24 mouse cellular contexts compared by ENCODE assay signal in the genomic region with DNA sequence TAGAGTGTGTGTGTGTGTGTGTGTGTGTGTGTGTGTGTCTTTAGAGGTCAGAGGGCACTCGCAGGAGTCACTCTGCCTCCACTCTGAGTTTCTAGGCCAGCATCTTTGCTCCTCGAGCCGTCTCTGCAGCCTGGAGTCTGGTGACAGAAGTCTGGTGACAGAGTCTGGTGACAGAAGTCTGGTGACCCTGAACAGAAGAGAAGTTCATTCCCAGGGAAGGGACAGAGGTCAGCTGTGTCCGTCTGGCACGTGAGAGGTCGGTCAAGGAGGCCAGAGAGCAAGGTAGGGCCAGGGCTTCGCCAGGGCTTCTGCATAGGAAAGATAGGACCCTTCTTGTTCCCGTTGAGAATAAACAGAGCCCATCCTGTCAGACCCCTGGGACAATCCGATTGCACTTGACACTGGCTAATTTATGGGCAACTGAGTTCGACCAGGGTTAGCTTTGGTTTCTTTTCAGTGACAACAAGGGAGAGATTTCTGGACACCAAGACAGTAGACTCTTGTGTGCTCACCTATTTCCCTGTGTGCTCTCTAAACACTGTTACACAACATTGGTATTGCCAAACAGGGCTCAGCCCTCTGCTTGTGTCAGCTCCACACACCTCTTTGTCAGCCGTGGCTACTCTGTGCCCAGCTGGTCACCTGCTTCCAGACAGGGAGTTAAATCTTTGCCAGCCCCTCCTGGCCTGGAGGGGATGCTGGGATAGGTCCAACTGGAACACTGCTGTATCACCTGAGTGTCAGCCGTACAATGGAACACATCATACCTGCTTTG. TPM values are rescaled to one million over a fixed set of nuclear protein-coding genes. Genes with fewer than 3 reads are reported as not detected.
DNase-seq lines count a peak whose midpoint lies in the region; ATAC-seq and TF ChIP-seq lines count a peak whose summit lies in the region.
"Had no signal": no experiment of that assay in that cellular context is flagged by ENCODE, and none has a peak within 500 bp of the region (broad histone marks: within the 10 kb centered on the region; RNA-seq: fewer than 3 reads in every experiment).

No protein-coding gene starts in this region.

- peaks cover 7% of the 10 kb centered on the region; the same call in 1 of the 2 replicates for H3K4me1 ChIP-seq in kidney, postnatal 0 days (replicated peaks; ENCODE audit: insufficient read depth, low read length)
- H3K4me1 ChIP-seq in bone marrow, adult 2 months (ENCODE audit: control insufficient read depth, insufficient read depth, low read length) = peaks cover 2% of the 10 kb centered on the region; the same call in 1 of the 2 replicates
- peaks cover 10% of the 10 kb centered on the region for H3K4me1 ChIP-seq in liver, postnatal 0 days (ENCODE audit: insufficient read depth)
- H3K4me1 ChIP-seq in midbrain, embryonic 10.5 days = peaks cover 10% of the 10 kb centered on the region

- no peak for DNase-seq in kidney, postnatal 0 days (ENCODE audit: low spot score)
- DNase-seq in kidney, postnatal 14 days = no peak
- peak; percentile 83 for DNase-seq in fat pad, adult 2 months (ENCODE audit: extremely low read depth, low read depth, low spot score)
- peak; percentile 65 for DNase-seq in liver, postnatal 0 days
- DNase-seq in midbrain, embryonic 10.5 days (ENCODE audit: low spot score) = no peak
- no peak for DNase-seq in urinary bladder, adult 18-20 months (ENCODE audit: low spot score in 2 of 2)
- DNase-seq: B cell, adult 2 months; cerebellum, adult 2 months; cerebellum, postnatal 25 days; gastrocnemius, adult 2 months; heart, postnatal 14 days; midbrain, embryonic 14.5 days; thymus, postnatal 25 days had no signal

- ATAC-seq in kidney, postnatal 0 days (replicated peaks; ENCODE audit: low FRiP score, low read depth) = 0 out of 2 replicates have a peak, but pooled peaks have one; percentile 23
- ATAC-seq in liver, postnatal 0 days = peak; percentile 99
- ATAC-seq: forebrain, embryonic 14.5 days; intestine, postnatal 0 days; Patski had no signal

- H3K9me3 ChIP-seq in kidney, postnatal 0 days (replicated peaks; ENCODE audit: low read length) = no peaks in the 10 kb centered on the region
- no peaks in the 10 kb centered on the region for H3K9me3 ChIP-seq in liver, postnatal 0 days (ENCODE audit: low read length)
- H3K9me3 ChIP-seq in midbrain, embryonic 10.5 days (replicated peaks) = no peaks in the 10 kb centered on the region; the same call in 1 of the 2 replicates
- H3K9me3 ChIP-seq: G1E; heart, embryonic 13.5 days; limb, embryonic 13.5 days; megakaryocyte, embryonic 14.5 days had no signal

- no peak for TF ChIP-seq POLR2A in bone marrow, adult 2 months (IDR thresholded peaks at IDR 0.05; ENCODE audit: borderline replicate concordance, control insufficient read depth, low read depth, low read length)

- 70% methylated on average over 12 of the region's 12 CpGs for WGBS in kidney, postnatal 0 days
- 71% methylated on average over 12 of the region's 12 CpGs for WGBS in bone marrow, adult 2 months
- WGBS in liver, postnatal 0 days (ENCODE audit: insufficient replicate concordance) = 59% methylated on average over 12 of the region's 12 CpGs
- 90% methylated on average over 12 of the region's 12 CpGs for WGBS in midbrain, embryonic 10.5 days

- H3K27ac ChIP-seq in kidney, postnatal 0 days = no peak overlapping the region
- H3K27ac ChIP-seq in bone marrow, adult 2 months (ENCODE audit: control insufficient read depth, insufficient read depth, low read depth, low read length, poor library complexity) = peak overlapping the region; percentile 40; the same call in 1 of the 2 replicates
- peak overlapping the region; percentile 90 for H3K27ac ChIP-seq in liver, postnatal 0 days (ENCODE audit: low read depth)
- H3K27ac ChIP-seq in midbrain, embryonic 10.5 days (replicated peaks) = no peak overlapping the region
- H3K27ac ChIP-seq: gastrocnemius, adult 2 months; heart, embryonic 13.5 days; limb, embryonic 13.5 days had no signal

- peak; percentile 68 for TF ChIP-seq EP300 in liver, postnatal 0 days (IDR thresholded peaks at IDR 0.05; ENCODE audit: low read depth)

- no peaks in the 10 kb centered on the region for H3K27me3 ChIP-seq in kidney, postnatal 0 days (ENCODE audit: insufficient read depth, low read length)
- H3K27me3 ChIP-seq in liver, postnatal 0 days (ENCODE audit: insufficient read depth, low read length) = no peaks in the 10 kb centered on the region
- H3K27me3 ChIP-seq in midbrain, embryonic 10.5 days (ENCODE audit: low read depth, poor library complexity, severe bottlenecking) = no peaks in the 10 kb centered on the region
- H3K27me3 ChIP-seq: CH12.LX; heart, embryonic 13.5 days; limb, embryonic 13.5 days; megakaryocyte, embryonic 14.5 days; Patski had no signal

- H3K4me3 ChIP-seq in kidney, postnatal 0 days (replicated peaks; ENCODE audit: low read depth, low read length) = no peak overlapping the region
- no peak overlapping the region for H3K4me3 ChIP-seq in bone marrow, adult 2 months (replicated peaks; ENCODE audit: control insufficient read depth, low read depth, low read length)
- H3K4me3 ChIP-seq in liver, postnatal 0 days (ENCODE audit: low read depth, low read length) = no peak overlapping the region
- no peak overlapping the region for H3K4me3 ChIP-seq in midbrain, embryonic 10.5 days
- H3K4me3 ChIP-seq: gastrocnemius, adult 2 months; heart, embryonic 13.5 days; limb, embryonic 13.5 days; megakaryocyte, embryonic 14.5 days had no signal

- H3K4me2 ChIP-seq in kidney, postnatal 0 days (ENCODE audit: low read length) = no peak overlapping the region
- H3K4me2 ChIP-seq in liver, postnatal 0 days (ENCODE audit: low read depth, low read length) = peak overlapping the region; percentile 35; the same call in 1 of the 2 replicates
- H3K4me2 ChIP-seq: heart, embryonic 13.5 days; limb, embryonic 13.5 days had no signal

- no peak overlapping the region for H3K9ac ChIP-seq in kidney, postnatal 0 days (ENCODE audit: low read depth, low read length)
- H3K9ac ChIP-seq in liver, postnatal 0 days (replicated peaks) = 0 out of 2 replicates have a peak overlapping the region, but pooled peaks have one; percentile 34
- H3K9ac ChIP-seq: heart, embryonic 13.5 days; limb, embryonic 13.5 days had no signal

- peaks cover 28% of the 10 kb centered on the region for H3K36me3 ChIP-seq in kidney, postnatal 0 days (ENCODE audit: insufficient read depth, low read length)
- H3K36me3 ChIP-seq in liver, postnatal 0 days (replicated peaks; ENCODE audit: insufficient read depth, low read length) = peaks cover 11% of the 10 kb centered on the region
- H3K36me3 ChIP-seq in midbrain, embryonic 10.5 days = peaks cover 89% of the 10 kb centered on the region

- TF ChIP-seq CTCF in kidney, postnatal 0 days (IDR thresholded peaks at IDR 0.05; ENCODE audit: low read depth) = no peak
- no peak for TF ChIP-seq CTCF in bone marrow, adult 2 months (IDR thresholded peaks at IDR 0.05; ENCODE audit: control insufficient read depth, insufficient read depth, low read length)
- TF ChIP-seq CTCF in liver, postnatal 0 days (IDR thresholded peaks at IDR 0.05; ENCODE audit: low read depth) = no peak

RNA-seq across cellular contexts. Expression of a gene that starts 6.1 kb away (rescaled TPM):
- polyA plus RNA-seq in kidney, postnatal 0 days (2015; fragmentation: Nextera tagmentation; extraction: Ambion mirVana) = 58.4 and 63.6 TPM in 2 replicates
- 67.2 and 129 TPM in 2 replicates for polyA plus RNA-seq in bone marrow, adult 2 months (2011; ENCODE audit: insufficient read depth, insufficient read length, low replicate concordance, missing spikeins)
- 17.9 and 18.0 TPM in 2 replicates for polyA plus RNA-seq in liver, postnatal 0 days (2015; fragmentation: Nextera tagmentation; extraction: Ambion mirVana)
- 149 and 160 TPM in 2 replicates for polyA plus RNA-seq in midbrain, embryonic 10.5 days (2016; fragmentation: Nextera tagmentation; extraction: Ambion mirVana)

RNA-seq across cellular contexts. Expression of a gene that starts 6.3 kb away (rescaled TPM):
- polyA plus RNA-seq in kidney, postnatal 0 days (2015; fragmentation: Nextera tagmentation; extraction: Ambion mirVana) = 0.50 and 0.55 TPM in 2 replicates
- polyA plus RNA-seq in bone marrow, adult 2 months (2011; ENCODE audit: insufficient read depth, insufficient read length, low replicate concordance, missing spikeins) = not detected in 2 replicates
- polyA plus RNA-seq in liver, postnatal 0 days (2015; fragmentation: Nextera tagmentation; extraction: Ambion mirVana) = 0.13 TPM in 1 of 2 replicates, not detected in the other
- 0.14 TPM in 1 of 2 replicates, not detected in the other for polyA plus RNA-seq in midbrain, embryonic 10.5 days (2016; fragmentation: Nextera tagmentation; extraction: Ambion mirVana)
- polyA plus RNA-seq: cerebellum, adult 2 months; frontal cortex, adult 2 months; G1E; heart, embryonic 13.5 days; intestine, postnatal 0 days; limb, embryonic 13.5 days; midbrain, embryonic 14.5 days; neural tube, embryonic 11.5 days had no signal

RNA-seq across cellular contexts. Expression of a gene that starts 21.7 kb away (rescaled TPM):
- polyA plus RNA-seq in kidney, postnatal 0 days (2015; fragmentation: Nextera tagmentation; extraction: Ambion mirVana) = 5.4 and 6.0 TPM in 2 replicates
- 2.9 and 3.4 TPM in 2 replicates for polyA plus RNA-seq in bone marrow, adult 2 months (2011; ENCODE audit: insufficient read depth, insufficient read length, low replicate concordance, missing spikeins)
- polyA plus RNA-seq in liver, postnatal 0 days (2015; fragmentation: Nextera tagmentation; extraction: Ambion mirVana) = 1.3 and 1.6 TPM in 2 replicates
- polyA plus RNA-seq in midbrain, embryonic 10.5 days (2016; fragmentation: Nextera tagmentation; extraction: Ambion mirVana) = 8.4 and 12.5 TPM in 2 replicates

RNA-seq across cellular contexts. Expression of a gene that starts 35.2 kb away (rescaled TPM):
- polyA plus RNA-seq in kidney, postnatal 0 days (2015; fragmentation: Nextera tagmentation; extraction: Ambion mirVana) = 43.7 and 43.8 TPM in 2 replicates
- polyA plus RNA-seq in bone marrow, adult 2 months (2011; ENCODE audit: insufficient read depth, insufficient read length, low replicate concordance, missing spikeins) = 15.8 and 25.9 TPM in 2 replicates
- polyA plus RNA-seq in liver, postnatal 0 days (2015; fragmentation: Nextera tagmentation; extraction: Ambion mirVana) = 39.7 and 40.9 TPM in 2 replicates
- polyA plus RNA-seq in midbrain, embryonic 10.5 days (2016; fragmentation: Nextera tagmentation; extraction: Ambion mirVana) = 22.8 and 24.1 TPM in 2 replicates

RNA-seq across cellular contexts. Expression of a gene that starts 35.3 kb away (rescaled TPM):
- 4.0 and 4.3 TPM in 2 replicates for polyA plus RNA-seq in kidney, postnatal 0 days (2015; fragmentation: Nextera tagmentation; extraction: Ambion mirVana)
- not detected in 2 replicates for polyA plus RNA-seq in bone marrow, adult 2 months (2011; ENCODE audit: insufficient read depth, insufficient read length, low replicate concordance, missing spikeins)
- 0.13 and 0.15 TPM in 2 replicates for polyA plus RNA-seq in liver, postnatal 0 days (2015; fragmentation: Nextera tagmentation; extraction: Ambion mirVana)
- polyA plus RNA-seq in midbrain, embryonic 10.5 days (2016; fragmentation: Nextera tagmentation; extraction: Ambion mirVana) = 1.4 and 2.1 TPM in 2 replicates
- polyA plus RNA-seq: G1E, Patski had no signal

Comparison
In these comparisons a context has a peak if more than half of its experiments do, and no peak if none do; other contexts are left out.
1. DNase-seq: peak in fat pad, adult 2 months (single experiment) and liver, postnatal 0 days (single experiment); none in kidney, postnatal 0 days (single experiment), kidney, postnatal 14 days (single experiment), midbrain, embryonic 10.5 days (single experiment) and urinary bladder, adult 18-20 months (0 of 2).
2. H3K27ac ChIP-seq: peak in bone marrow, adult 2 months (single experiment) and liver, postnatal 0 days (single experiment); none in kidney, postnatal 0 days (single experiment) and midbrain, embryonic 10.5 days (single experiment).